Mouse (Mus musculus): Measurements from ENCODE around the gene D230025D16Rik. TPM values are rescaled to one million over a fixed set of nuclear protein-coding genes. Genes with fewer than 3 reads are reported as not detected.
"Not testable (repeated sequence)": the region's sequence is repeated elsewhere in the genome, so short reads cannot be mapped to it uniquely, and the experiment has no call there.

The D230025D16Rik gene
- 24.9 and 26.1 TPM in 2 replicates for polyA plus RNA-seq (2015; fragmentation: Nextera tagmentation; extraction: Ambion mirVana)

GRCm38 (mm10) chr8:105224413-105225271 lies at the start of gene D230025D16Rik:
Gene D230025D16Rik, plus strand, starts transcription at chr8:105225145.
- Histone ChIP-seq H3K9me3 (replicated peaks) (no peaks in the 10 kb centered on the region), H3K9ac (peak within 1 kb of the TSS; percentile 82), H3K4me1 (peaks cover 16% of the 10 kb centered on the region), H3K4me2 (replicated peaks) (peak within 1 kb of the TSS; percentile 79), H3K4me3 (replicated peaks) (peak within 1 kb of the TSS; percentile 84), H3K27me3 (no peaks in the 10 kb centered on the region), H3K36me3 (no peaks in the 10 kb centered on the region), H3K27ac (replicated peaks) (peak within 1 kb of the TSS; percentile 91)
- peak; percentile 95 for ATAC-seq (ENCODE audit: insufficient number of reproducible peaks, low FRiP score, low TSS enrichment, low read depth)
- 2% methylated on average over 34 of the region's 34 CpGs for WGBS

- not testable (repeated sequence) for ATAC-seq (ENCODE audit: insufficient number of reproducible peaks, low FRiP score, low TSS enrichment, low read depth); H3K36me3 ChIP-seq; H3K27me3 ChIP-seq; H3K27ac ChIP-seq (replicated peaks); H3K9ac ChIP-seq; H3K4me3 ChIP-seq (replicated peaks); H3K9me3 ChIP-seq (replicated peaks); H3K4me2 ChIP-seq (replicated peaks); H3K4me1 ChIP-seq
- 89% methylated on average over 3 of the region's 3 CpGs for WGBS
Measured at GRCm38 (mm10) chr8:105175287-105175686, 49.7 kb upstream of the D230025D16Rik start.

- no peak overlapping the region for H3K9ac ChIP-seq
- WGBS, result 49% methylated on average over 6 of the region's 6 CpGs
- H3K27me3 ChIP-seq, result no peaks in the 10 kb centered on the region
- ATAC-seq (ENCODE audit: insufficient number of reproducible peaks, low FRiP score, low TSS enrichment, low read depth), result no peak
- H3K4me3 ChIP-seq (replicated peaks), result no peak overlapping the region
- H3K4me1 ChIP-seq, result peaks cover 9% of the 10 kb centered on the region
- no peak overlapping the region for H3K4me2 ChIP-seq (replicated peaks)
- no peak overlapping the region for H3K27ac ChIP-seq (replicated peaks)
- no peaks in the 10 kb centered on the region for H3K9me3 ChIP-seq (replicated peaks)
- peaks cover 13% of the 10 kb centered on the region; the same call in 1 of the 2 replicates for H3K36me3 ChIP-seq
Measured at GRCm38 (mm10) chr8:105178211-105178800, 46.6 kb upstream of the D230025D16Rik start.

GRCm38 (mm10) chr8:105182201-105182600 lies 42.7 kb upstream of the D230025D16Rik start:
- Histone ChIP-seq H3K4me1 (0 out of 2 replicates have a peak, but pooled peaks cover 5% of the 10 kb centered on the region), H3K4me2 (replicated peaks) (no peak overlapping the region), H3K27me3 (no peaks in the 10 kb centered on the region), H3K36me3 (peaks cover 13% of the 10 kb centered on the region; the same call in 1 of the 2 replicates), H3K27ac (replicated peaks) (no peak overlapping the region), H3K4me3 (replicated peaks) (no peak overlapping the region), H3K9ac (no peak overlapping the region), H3K9me3 (replicated peaks) (no peaks in the 10 kb centered on the region)
- ATAC-seq (ENCODE audit: insufficient number of reproducible peaks, low FRiP score, low TSS enrichment, low read depth), result 0 out of 2 replicates have a peak, but pooled peaks have one; percentile 15
- 33% methylated on average over 1 of the region's 1 CpGs for WGBS

GRCm38 (mm10) chr8:105186467-105187005 lies 38.4 kb upstream of the D230025D16Rik start:
- Histone ChIP-seq H3K36me3 (peaks cover 8% of the 10 kb centered on the region; the same call in 1 of the 2 replicates), H3K27ac (replicated peaks) (no peak overlapping the region), H3K9ac (no peak overlapping the region), H3K4me1 (0 out of 2 replicates have a peak, but pooled peaks cover 5% of the 10 kb centered on the region), H3K4me2 (replicated peaks) (no peak overlapping the region), H3K27me3 (no peaks in the 10 kb centered on the region), H3K9me3 (replicated peaks) (no peaks in the 10 kb centered on the region), H3K4me3 (replicated peaks) (no peak overlapping the region)
- WGBS, result 44% methylated on average over 1 of the region's 1 CpGs
- ATAC-seq (ENCODE audit: insufficient number of reproducible peaks, low FRiP score, low TSS enrichment, low read depth), result no peak

- Histone ChIP-seq H3K4me1 (no peaks in the 10 kb centered on the region), H3K36me3 (peaks cover 37% of the 10 kb centered on the region), H3K4me2 (replicated peaks) (no peak overlapping the region), H3K9me3 (replicated peaks) (no peaks in the 10 kb centered on the region), H3K27ac (replicated peaks) (no peak overlapping the region), H3K9ac (no peak overlapping the region), H3K27me3 (no peaks in the 10 kb centered on the region), H3K4me3 (replicated peaks) (no peak overlapping the region)
- no peak for ATAC-seq (ENCODE audit: insufficient number of reproducible peaks, low FRiP score, low TSS enrichment, low read depth)
- 86% methylated on average over 5 of the region's 5 CpGs for WGBS
Measured at GRCm38 (mm10) chr8:105192182-105192581, 32.8 kb upstream of the D230025D16Rik start.

GRCm38 (mm10) chr8:105205748-105206147 lies 19.2 kb upstream of the D230025D16Rik start:
- Histone ChIP-seq H3K4me3 (replicated peaks) (no peak overlapping the region), H3K27me3 (no peaks in the 10 kb centered on the region), H3K4me1 (no peaks in the 10 kb centered on the region), H3K9me3 (replicated peaks) (no peaks in the 10 kb centered on the region), H3K4me2 (replicated peaks) (no peak overlapping the region), H3K27ac (replicated peaks) (no peak overlapping the region), H3K9ac (no peak overlapping the region), H3K36me3 (peaks cover 16% of the 10 kb centered on the region)
- ATAC-seq (ENCODE audit: insufficient number of reproducible peaks, low FRiP score, low TSS enrichment, low read depth), result no peak
- WGBS, result 92% methylated on average over 1 of the region's 1 CpGs

GRCm38 (mm10) chr8:105206766-105207275 lies 18.1 kb upstream of the D230025D16Rik start:
- no peak for ATAC-seq (ENCODE audit: insufficient number of reproducible peaks, low FRiP score, low TSS enrichment, low read depth)
- peak overlapping the region; percentile 51; the same call in 1 of the 2 replicates for H3K27ac ChIP-seq (replicated peaks)
- 60% methylated on average over 7 of the region's 7 CpGs for WGBS
- H3K9ac ChIP-seq, result no peak overlapping the region
- H3K27me3 ChIP-seq, result no peaks in the 10 kb centered on the region
- H3K36me3 ChIP-seq, result peaks cover 17% of the 10 kb centered on the region
- H3K4me1 ChIP-seq, result no peaks in the 10 kb centered on the region
- no peak overlapping the region for H3K4me2 ChIP-seq (replicated peaks)
- no peaks in the 10 kb centered on the region for H3K9me3 ChIP-seq (replicated peaks)
- no peak overlapping the region for H3K4me3 ChIP-seq (replicated peaks)

- no peak overlapping the region for H3K4me2 ChIP-seq (replicated peaks)
- 90% methylated on average over 2 of the region's 2 CpGs for WGBS
- no peak for ATAC-seq (ENCODE audit: insufficient number of reproducible peaks, low FRiP score, low TSS enrichment, low read depth)
- no peaks in the 10 kb centered on the region for H3K9me3 ChIP-seq (replicated peaks)
- H3K27ac ChIP-seq (replicated peaks), result no peak overlapping the region
- no peak overlapping the region for H3K9ac ChIP-seq
- no peaks in the 10 kb centered on the region for H3K4me1 ChIP-seq
- H3K4me3 ChIP-seq (replicated peaks), result no peak overlapping the region
- H3K36me3 ChIP-seq, result peaks cover 19% of the 10 kb centered on the region
- H3K27me3 ChIP-seq, result no peaks in the 10 kb centered on the region
Measured at GRCm38 (mm10) chr8:105207675-105208273, 17.2 kb upstream of the D230025D16Rik start.

GRCm38 (mm10) chr8:105209153-105210110 lies 15.5 kb upstream of the D230025D16Rik start:
- Histone ChIP-seq H3K27ac (replicated peaks) (no peak overlapping the region), H3K9ac (no peak overlapping the region)
- WGBS, result 79% methylated on average over 1 of the region's 1 CpGs

More at GRCm38 (mm10) chr8:105209153-105210110, 15.5 kb upstream of the D230025D16Rik start:
- no peak for ATAC-seq (ENCODE audit: insufficient number of reproducible peaks, low FRiP score, low TSS enrichment, low read depth)
- Histone ChIP-seq H3K27me3 (no peaks in the 10 kb centered on the region), H3K4me1 (no peaks in the 10 kb centered on the region), H3K9me3 (replicated peaks) (no peaks in the 10 kb centered on the region), H3K36me3 (peaks cover 11% of the 10 kb centered on the region), H3K4me3 (replicated peaks) (no peak overlapping the region), H3K4me2 (replicated peaks) (no peak overlapping the region)
